Mouse (Mus musculus) left cerebral cortex, postnatal 10 days (tissue): ENCODE data around the gene Ankra2. TPM values are rescaled to one million over a fixed set of nuclear protein-coding genes. Genes with fewer than 3 reads are reported as not detected.

Source experiments
- DNase-seq, 2 experiments: peaks; one replicate each; pipeline ENCODE4 v3.0.0; 2021 to 2022; ENCODE audit warnings: low spot score in 2 of 2, mixed read lengths in 1 of 2; ENCODE audit errors: extremely low spot score in 1 of 2
- intact Hi-C: fragments of 180-260 bp; cut with DNase I; formaldehyde crosslinking; loops from one replicate; pipeline ENCODE4 v1.15.1; 2025
- total RNA-seq, 2 experiments: library from RNA; stranded (reverse); gene quantifications; 2 replicates each; pipeline ENCODE4 v1.2.3; 2021

Ankra2 gene
- total RNA-seq, 2 experiments from 2014 or later, result 62.1 to 62.4 TPM

GRCm38 (mm10) chr13:98280990-98281650 lies 18.2 kb downstream of the Ankra2 start:
- intact Hi-C loops, result no loop called here

GRCm38 (mm10) chr13:98290719-98291118 lies 27.8 kb downstream of the Ankra2 start:
- intact Hi-C loops, result no loop called here
- no peak for DNase-seq

More at GRCm38 (mm10) chr13:98280990-98281650, 18.2 kb downstream of the Ankra2 start:
- DNase-seq, result no peak

GRCm38 (mm10) chr13:98291712-98292111 lies 28.8 kb downstream of the Ankra2 start:
- no peak for DNase-seq
- intact Hi-C loops, result no loop called here

- DNase-seq, result no peak
- intact Hi-C loops, result no loop called here
Observed at GRCm38 (mm10) chr13:98296072-98296471, 33.2 kb downstream of the Ankra2 start.

GRCm38 (mm10) chr13:98297883-98298482 lies 35.1 kb downstream of the Ankra2 start:
- no peak for DNase-seq
- intact Hi-C loops, result no loop called here

GRCm38 (mm10) chr13:98298833-98299758 lies 36.2 kb downstream of the Ankra2 start:
- intact Hi-C loops, result no loop called here
- DNase-seq, result peak; percentile 77 to 78

- intact Hi-C loops, result no loop called here
- no peak for DNase-seq
Observed at GRCm38 (mm10) chr13:98305257-98305656, 42.4 kb downstream of the Ankra2 start.

GRCm38 (mm10) chr13:98306393-98306792 lies 43.5 kb downstream of the Ankra2 start:
- intact Hi-C loops, result no loop called here
- DNase-seq, result no peak

GRCm38 (mm10) chr13:98306852-98307475 lies 44.1 kb downstream of the Ankra2 start:
- intact Hi-C loops, result no loop called here
- DNase-seq, result no peak

- intact Hi-C loops, result no loop called here
- DNase-seq, result no peak
Observed at GRCm38 (mm10) chr13:98308004-98308403, 45.1 kb downstream of the Ankra2 start.

GRCm38 (mm10) chr13:98308724-98309123 lies 45.9 kb downstream of the Ankra2 start:
- intact Hi-C loops, result no loop called here
- DNase-seq, result no peak

GRCm38 (mm10) chr13:98311597-98311996 lies 48.7 kb downstream of the Ankra2 start:
- no peak for DNase-seq
- intact Hi-C loops, result loop anchor here (5.0 kb wide), 1 partner anchor 44 kb away; no protein-coding TSS in a partner anchor

GRCm38 (mm10) chr13:98313631-98314030 lies 50.8 kb downstream of the Ankra2 start:
- no peak for DNase-seq
- intact Hi-C loops, result loop anchor here (5.0 kb wide), 1 partner anchor 46 kb away; no protein-coding TSS in a partner anchor

GRCm38 (mm10) chr13:98315124-98315523 lies 52.2 kb downstream of the Ankra2 start:
- no peak for DNase-seq
- intact Hi-C loops, result no loop called here

GRCm38 (mm10) chr13:98316140-98316479 lies 53.2 kb downstream of the Ankra2 start:
- intact Hi-C loops, result no loop called here
- no peak for DNase-seq

- peak; percentile 90 to 96 for DNase-seq
- intact Hi-C loops, result no loop called here
Observed at GRCm38 (mm10) chr13:98316480-98317245, 53.8 kb downstream of the Ankra2 start, which contains the start of gene Btf3. Btf3 (minus strand) TSS chr13:98317006.

- intact Hi-C loops, result no loop called here
- no peak for DNase-seq
Observed at GRCm38 (mm10) chr13:98317246-98317677, 54.4 kb downstream of the Ankra2 start.

- no peak for DNase-seq
- intact Hi-C loops, result no loop called here
Observed at GRCm38 (mm10) chr13:98317911-98318310, 55.0 kb downstream of the Ankra2 start.
